Mouse (Mus musculus) central nervous system, embryonic 18 days (tissue): ENCODE results near the gene Kbtbd4. TPM values are rescaled to one million over a fixed set of nuclear protein-coding genes. Genes with fewer than 3 reads are reported as not detected.

Experiments used
- polyA plus RNA-seq: library from polyadenylated mRNA; depleted of rRNA; stranded (reverse); fragments of >200 nt; gene quantifications from 2 replicates; pipeline ENCODE4 v1.2.3, GENCODE M21; 2012; rRNA removed

Gene Kbtbd4
- 37.4 and 38.9 TPM in 2 replicates for polyA plus RNA-seq

GRCm38 (mm10) chr2:90904076-90904855 lies at the start of gene Kbtbd4, which contains the start of gene Ndufs3:
Kbtbd4 (plus strand) TSS chr2:90904740.
Ndufs3 (minus strand) TSS chr2:90904827.

GRCm38 (mm10) chr2:90885218-90886041 lies 19.1 kb upstream of the Kbtbd4 start, which contains the start of gene C1qtnf4:
C1qtnf4 (plus strand) TSS chr2:90885860.

GRCm38 (mm10) chr2:90940233-90941229 lies 36.0 kb downstream of the Kbtbd4 start, which contains the start of gene Celf1:
Celf1 (plus strand) TSS chr2:90940382.

Other genes with a start within 250 kb of the Kbtbd4 start
- gene Nup160, start 227.5 kb upstream of the Kbtbd4 start, polyA plus RNA-seq = 17.4 and 21.1 TPM in 2 replicates
- 93.4 and 106 TPM in 2 replicates for gene Fnbp4, start 159.4 kb upstream of the Kbtbd4 start, polyA plus RNA-seq
- gene Agbl2, start 122.0 kb upstream of the Kbtbd4 start, polyA plus RNA-seq = 0.61 and 0.71 TPM in 2 replicates
- 157 and 167 TPM in 2 replicates for gene Mtch2, start 57.6 kb upstream of the Kbtbd4 start, polyA plus RNA-seq
- gene C1qtnf4, start 18.9 kb upstream of the Kbtbd4 start, polyA plus RNA-seq = 172 and 186 TPM in 2 replicates
- 162 and 177 TPM in 2 replicates for gene Ndufs3, start 87 bp downstream of the Kbtbd4 start, polyA plus RNA-seq
- 107 and 116 TPM in 2 replicates for gene Celf1, start 35.6 kb downstream of the Kbtbd4 start, polyA plus RNA-seq
- gene Rapsn, start 130.9 kb downstream of the Kbtbd4 start, polyA plus RNA-seq = 0.47 and 1.6 TPM in 2 replicates
- 177 and 184 TPM in 2 replicates for gene Psmc3, start 149.3 kb downstream of the Kbtbd4 start, polyA plus RNA-seq
- 47.5 and 52.9 TPM in 2 replicates for gene Slc39a13, start 165.7 kb downstream of the Kbtbd4 start, polyA plus RNA-seq
- gene Spi1, start 177.7 kb downstream of the Kbtbd4 start, polyA plus RNA-seq = 4.8 and 6.0 TPM in 2 replicates
- 0.01 and 0.04 TPM in 2 replicates for gene Mybpc3, start 213.4 kb downstream of the Kbtbd4 start, polyA plus RNA-seq